ENCODE assay signal across 8 mouse cellular contexts in genomic region chr4:87401316-87402172, GRCm38 (mm10).
DNase-seq lines count a peak whose midpoint lies in the region; ATAC-seq lines count a peak whose summit lies in the region.

No protein-coding gene starts in this region.

- H3K27ac ChIP-seq in liver, embryonic 11.5 days (ENCODE audit: low read depth, low read length) = no peak overlapping the region
- no peak overlapping the region for H3K27ac ChIP-seq in forebrain, embryonic 14.5 days (ENCODE audit: low read depth, low read length)
- H3K27ac ChIP-seq in midbrain, embryonic 12.5 days (replicated peaks) = peak overlapping the region; percentile 54; the same call in 1 of the 2 replicates

- no peak overlapping the region for H3K9ac ChIP-seq in liver, embryonic 11.5 days (ENCODE audit: low read depth, low read length)
- no peak overlapping the region for H3K9ac ChIP-seq in forebrain, embryonic 14.5 days (ENCODE audit: low read length)
- H3K9ac ChIP-seq in midbrain, embryonic 12.5 days (replicated peaks) = no peak overlapping the region

- no peaks in the 10 kb centered on the region for H3K36me3 ChIP-seq in liver, embryonic 11.5 days (ENCODE audit: control insufficient read depth, insufficient read depth, low read length)
- no peaks in the 10 kb centered on the region for H3K36me3 ChIP-seq in forebrain, embryonic 14.5 days (ENCODE audit: control insufficient read depth, insufficient read depth, low read length)
- no peaks in the 10 kb centered on the region for H3K36me3 ChIP-seq in midbrain, embryonic 12.5 days

- H3K9me3 ChIP-seq in liver, embryonic 11.5 days (ENCODE audit: control insufficient read depth, low read length) = no peaks in the 10 kb centered on the region
- H3K9me3 ChIP-seq in forebrain, embryonic 14.5 days (replicated peaks; ENCODE audit: control insufficient read depth, low read length) = no peaks in the 10 kb centered on the region
- no peaks in the 10 kb centered on the region for H3K9me3 ChIP-seq in midbrain, embryonic 12.5 days

- no peaks in the 10 kb centered on the region for H3K27me3 ChIP-seq in liver, embryonic 11.5 days (replicated peaks; ENCODE audit: control insufficient read depth, insufficient read depth, low read length)
- H3K27me3 ChIP-seq in forebrain, embryonic 14.5 days (replicated peaks; ENCODE audit: control insufficient read depth, insufficient read depth, low read length) = no peaks in the 10 kb centered on the region
- no peaks in the 10 kb centered on the region for H3K27me3 ChIP-seq in midbrain, embryonic 12.5 days

- peak; percentile 15 for DNase-seq in liver
- DNase-seq in liver, embryonic 11.5 days (ENCODE audit: low spot score) = no peak
- peak; percentile 42 for DNase-seq in forebrain, embryonic 14.5 days (ENCODE audit: low spot score)
- peak; percentile 49 to 54 for DNase-seq in heart, postnatal 10 days
- DNase-seq in layer of hippocampus, postnatal 25 days (ENCODE audit: extremely low spot score in 1 of 2, low spot score in 1 of 2) = peak; percentile 22 to 33
- DNase-seq in telencephalon, adult 2 months (ENCODE audit: low read depth, low spot score) = peak; percentile 55

- no peak overlapping the region for H3K4me2 ChIP-seq in liver, embryonic 11.5 days
- H3K4me2 ChIP-seq in forebrain, embryonic 14.5 days (ENCODE audit: low read length) = no peak overlapping the region; the same call in 1 of the 2 replicates
- H3K4me2 ChIP-seq in midbrain, embryonic 12.5 days (replicated peaks) = peak overlapping the region; percentile 21; the same call in 1 of the 2 replicates

- H3K4me1 ChIP-seq in liver, embryonic 11.5 days (replicated peaks; ENCODE audit: control insufficient read depth, insufficient read depth, low read length) = no peaks in the 10 kb centered on the region
- H3K4me1 ChIP-seq in forebrain, embryonic 14.5 days (ENCODE audit: control insufficient read depth, insufficient read depth, low read length) = peaks cover 2% of the 10 kb centered on the region; the same call in 1 of the 2 replicates
- peaks cover 11% of the 10 kb centered on the region; the same call in 1 of the 2 replicates for H3K4me1 ChIP-seq in midbrain, embryonic 12.5 days

- ATAC-seq in liver, embryonic 11.5 days (replicated peaks; ENCODE audit: low FRiP score) = no peak
- peak; percentile 62 for ATAC-seq in forebrain, embryonic 14.5 days
- peak; percentile 41; the same call in 1 of the 2 replicates for ATAC-seq in midbrain, embryonic 12.5 days (ENCODE audit: low FRiP score, low read depth)
- no peak for ATAC-seq in CD4-positive, CD25-positive, alpha-beta regulatory T cell, adult 4 months

- 56% methylated on average over 20 of the region's 20 CpGs for whole genome bisulfite sequencing in liver, embryonic 11.5 days
- 58% methylated on average over 20 of the region's 20 CpGs for WGBS in forebrain, embryonic 14.5 days
- WGBS in midbrain, embryonic 12.5 days = 50% methylated on average over 20 of the region's 20 CpGs

- no peak overlapping the region for H3K4me3 ChIP-seq in liver, embryonic 11.5 days (ENCODE audit: low read depth, low read length)
- H3K4me3 ChIP-seq in forebrain, embryonic 14.5 days (ENCODE audit: low read depth, low read length) = no peak overlapping the region
- no peak overlapping the region for H3K4me3 ChIP-seq in midbrain, embryonic 12.5 days

- intact Hi-C loops in heart, postnatal 10 days (cut with DNase I) = no loop called here

Comparison
In these comparisons a context has a peak if more than half of its experiments do, and no peak if none do; other contexts are left out.
1. ATAC-seq: peak in forebrain, embryonic 14.5 days (single experiment) and midbrain, embryonic 12.5 days (single experiment); none in liver, embryonic 11.5 days (single experiment) and CD4-positive, CD25-positive, alpha-beta regulatory T cell, adult 4 months (single experiment).